Mouse (Mus musculus): ENCODE measurements around the gene Cog3. TPM values are rescaled to one million over a fixed set of nuclear protein-coding genes. Genes with fewer than 3 reads are reported as not detected.

Cog3 gene
- 34.1 TPM for polyA plus RNA-seq (2017; shearing (Covaris generic))

GRCm38 (mm10) chr14:75753991-75754817 lies at the start of gene Cog3:
Gene Cog3, minus strand, starts transcription at chr14:75754517.

GRCm38 (mm10) chr14:75786868-75787793 lies 32.8 kb upstream of the Cog3 start, which contains the start of gene Slc25a30:
Gene Slc25a30, minus strand, starts transcription at chr14:75787037.

Other genes with a start within 250 kb of the Cog3 start
- gene Spert, start 161.4 kb downstream of the Cog3 start, polyA plus RNA-seq (2017; shearing (Covaris generic)) = not detected
- not detected for gene Erich6b, start 112.3 kb downstream of the Cog3 start, polyA plus RNA-seq (2017; shearing (Covaris generic))
- 11.4 TPM for gene Slc25a30, start 32.5 kb upstream of the Cog3 start, polyA plus RNA-seq (2017; shearing (Covaris generic))
- gene Tpt1, start 90.6 kb upstream of the Cog3 start, polyA plus RNA-seq (2017; shearing (Covaris generic)) = 1,647 TPM
- 0.78 TPM for gene Kctd4, start 200.5 kb upstream of the Cog3 start, polyA plus RNA-seq (2017; shearing (Covaris generic))